Mouse (Mus musculus) embryonic fibroblast, embryonic 13.5 days (primary cell): ENCODE measurements around the gene Phospho1. TPM values are rescaled to one million over a fixed set of nuclear protein-coding genes. Genes with fewer than 3 reads are reported as not detected.

Experiments used
- H3K27ac ChIP-seq: 2 replicates; pipeline ENCODE4 v1.5.1; 2012; ENCODE audit warnings: low read length, control low read depth, inconsistent platforms; ENCODE audit not compliant: insufficient read depth
- H3K4me1 ChIP-seq: 2 replicates; pipeline ENCODE4 v1.6.1; 2011; ENCODE audit warnings: low read length; ENCODE audit not compliant: control insufficient read depth, insufficient read depth
- H3K4me3 ChIP-seq: 2 replicates; pipeline ENCODE4 v1.5.1; 2011; ENCODE audit warnings: mild to moderate bottlenecking, control low read depth, low read length; ENCODE audit not compliant: insufficient read depth
- CTCF ChIP-seq: IDR thresholded peaks from 2 replicates; pipeline ENCODE4 v1.5.1; 2011; ENCODE audit warnings: mild to moderate bottlenecking, control low read depth, low read length, moderate library complexity, borderline replicate concordance; ENCODE audit not compliant: insufficient read depth
- POLR2A ChIP-seq: IDR thresholded peaks from 2 replicates; pipeline ENCODE4 v1.6.1; 2011; ENCODE audit warnings: low read depth, mild to moderate bottlenecking, control low read depth, low read length, moderate library complexity
- polyA plus RNA-seq: library from polyadenylated mRNA; stranded (reverse); fragments of >200 nt; gene quantifications from 2 replicates; pipeline ENCODE4 v1.2.4, GENCODE M21; 2011; ENCODE audit warnings: low read depth; ENCODE audit not compliant: missing spikeins, insufficient read length

Phospho1 gene
- polyA plus RNA-seq, 1 experiment: 5.5 TPM

GRCm38 (mm10) chr11:95838999-95839868, 14.9 kb downstream of the Phospho1 start:
- 0 out of 2 replicates have a peak, but pooled peaks cover 4% of the 10 kb centered on the region for H3K4me1 ChIP-seq
- no peak overlapping the region for H3K27ac ChIP-seq
- no peak overlapping the region for H3K4me3 ChIP-seq
- TF ChIP-seq CTCF (no peak), POLR2A (no peak)

GRCm38 (mm10) chr11:95840694-95841497, 16.6 kb downstream of the Phospho1 start:
- TF ChIP-seq POLR2A: no peak
- no peak for TF ChIP-seq CTCF
- 0 out of 2 replicates have a peak, but pooled peaks cover 4% of the 10 kb centered on the region for H3K4me1 ChIP-seq
- no peak overlapping the region for H3K4me3 ChIP-seq
- no peak overlapping the region for H3K27ac ChIP-seq

GRCm38 (mm10) chr11:95841498-95841830, 17.2 kb downstream of the Phospho1 start:
- H3K4me1 ChIP-seq: 0 out of 2 replicates have a peak, but pooled peaks cover 4% of the 10 kb centered on the region
- H3K4me3 ChIP-seq: no peak overlapping the region
- no peak overlapping the region for H3K27ac ChIP-seq
- TF ChIP-seq CTCF (no peak), POLR2A (no peak)

- no peak within 1 kb of the TSS for H3K4me3 ChIP-seq
- TF ChIP-seq POLR2A (no peak), CTCF (no peak)
- H3K4me1 ChIP-seq: 0 out of 2 replicates have a peak, but pooled peaks cover 4% of the 10 kb centered on the region
- H3K27ac ChIP-seq: no peak within 1 kb of the TSS
Measured at GRCm38 (mm10) chr11:95842074-95842681, 17.9 kb downstream of the Phospho1 start, which contains the start of gene Abi3. Abi3 (minus strand) TSS chr11:95842476.

- no peak overlapping the region for H3K27ac ChIP-seq
Measured at GRCm38 (mm10) chr11:95842953-95843352, 18.7 kb downstream of the Phospho1 start.

GRCm38 (mm10) chr11:95843421-95843950, 19.2 kb downstream of the Phospho1 start:
- Histone ChIP-seq H3K27ac (no peak overlapping the region), H3K4me3 (no peak overlapping the region), H3K4me1 (no peaks in the 10 kb centered on the region)
- no peak for TF ChIP-seq POLR2A

More at GRCm38 (mm10) chr11:95842953-95843352, 18.7 kb downstream of the Phospho1 start:
- Histone ChIP-seq H3K4me3 (no peak overlapping the region), H3K4me1 (no peaks in the 10 kb centered on the region)
- TF ChIP-seq CTCF (no peak), POLR2A (no peak)

DNA sequence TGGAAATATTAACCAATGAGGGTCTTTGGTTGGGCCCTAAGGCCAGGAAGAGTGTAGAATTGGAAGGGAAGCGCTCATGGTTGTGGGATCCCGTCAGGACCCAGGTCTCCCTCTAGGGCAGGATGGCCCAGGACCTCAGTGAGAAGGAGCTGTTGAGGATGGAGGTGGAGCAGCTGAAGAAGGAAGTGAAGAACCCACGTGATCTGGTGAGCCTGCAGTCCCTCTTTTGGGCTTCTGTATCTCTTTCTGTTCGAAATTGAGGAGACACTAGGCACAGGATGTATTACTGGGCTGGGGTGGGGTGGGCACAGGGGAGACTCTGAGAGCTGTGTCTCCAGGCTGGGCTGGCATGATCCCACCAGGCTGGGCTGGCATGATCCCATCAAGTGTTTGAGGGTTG, 20.6 kb downstream of the Phospho1 start:
- H3K27ac ChIP-seq: no peak overlapping the region
- no peak for TF ChIP-seq POLR2A
- no peak for TF ChIP-seq CTCF
- H3K4me3 ChIP-seq: no peak overlapping the region
- no peaks in the 10 kb centered on the region for H3K4me1 ChIP-seq

- no peak for TF ChIP-seq POLR2A
- TF ChIP-seq CTCF: no peak
- H3K4me3 ChIP-seq: no peak overlapping the region
- no peaks in the 10 kb centered on the region for H3K4me1 ChIP-seq
- no peak overlapping the region for H3K27ac ChIP-seq
Measured at GRCm38 (mm10) chr11:95850898-95851297, 26.6 kb downstream of the Phospho1 start.

GRCm38 (mm10) chr11:95853684-95854083, 29.4 kb downstream of the Phospho1 start:
- peak; percentile 87 for TF ChIP-seq CTCF
- TF ChIP-seq POLR2A: no peak
- Histone ChIP-seq H3K4me3 (no peak overlapping the region), H3K4me1 (0 out of 2 replicates have a peak, but pooled peaks cover 2% of the 10 kb centered on the region), H3K27ac (no peak overlapping the region)

DNA sequence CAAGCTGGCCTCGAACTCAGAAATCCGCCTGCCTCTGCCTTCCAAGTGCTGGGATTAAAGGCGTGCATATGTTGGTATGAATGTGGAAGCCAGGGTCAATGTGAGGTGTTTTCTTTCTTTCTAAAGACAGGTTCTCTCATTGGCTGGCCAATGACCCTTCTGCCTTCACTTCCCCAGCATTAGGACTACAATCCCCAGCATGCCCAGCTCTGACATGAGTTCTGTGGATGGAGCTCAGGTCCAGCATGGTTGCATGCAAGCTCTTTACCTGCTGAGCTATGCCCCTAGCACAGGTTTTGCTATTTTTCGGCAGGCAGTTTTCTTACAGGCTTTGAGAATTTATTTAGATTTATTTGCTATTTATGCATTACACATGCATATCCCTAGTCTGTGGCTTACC, 33.0 kb downstream of the Phospho1 start:
- TF ChIP-seq CTCF (no peak), POLR2A (no peak)
- Histone ChIP-seq H3K27ac (no peak overlapping the region), H3K4me3 (no peak overlapping the region)

More for the DNA sequence above, 33.0 kb downstream of the Phospho1 start:
- H3K4me1 ChIP-seq: 0 out of 2 replicates have a peak, but pooled peaks cover 2% of the 10 kb centered on the region
